Mouse (Mus musculus) cerebellum, adult 2 months (tissue): ENCODE measurements around the gene Zfp712.

Experiments
- CTCF ChIP-seq: fragments of 200-500 bp; IDR thresholded peaks from 2 replicates; pipeline ENCODE4 v1.5.1; 2011; ENCODE audit warnings: low read depth, mild to moderate bottlenecking, control low read depth, low read length, moderate library complexity, borderline replicate concordance; ENCODE audit not compliant: insufficient read depth
- POLR2A ChIP-seq: fragments of 200-500 bp; IDR thresholded peaks from 2 replicates; pipeline ENCODE4 v1.6.1; 2011; ENCODE audit warnings: low read length, control low read depth, borderline replicate concordance; ENCODE audit not compliant: insufficient read depth

DNA sequence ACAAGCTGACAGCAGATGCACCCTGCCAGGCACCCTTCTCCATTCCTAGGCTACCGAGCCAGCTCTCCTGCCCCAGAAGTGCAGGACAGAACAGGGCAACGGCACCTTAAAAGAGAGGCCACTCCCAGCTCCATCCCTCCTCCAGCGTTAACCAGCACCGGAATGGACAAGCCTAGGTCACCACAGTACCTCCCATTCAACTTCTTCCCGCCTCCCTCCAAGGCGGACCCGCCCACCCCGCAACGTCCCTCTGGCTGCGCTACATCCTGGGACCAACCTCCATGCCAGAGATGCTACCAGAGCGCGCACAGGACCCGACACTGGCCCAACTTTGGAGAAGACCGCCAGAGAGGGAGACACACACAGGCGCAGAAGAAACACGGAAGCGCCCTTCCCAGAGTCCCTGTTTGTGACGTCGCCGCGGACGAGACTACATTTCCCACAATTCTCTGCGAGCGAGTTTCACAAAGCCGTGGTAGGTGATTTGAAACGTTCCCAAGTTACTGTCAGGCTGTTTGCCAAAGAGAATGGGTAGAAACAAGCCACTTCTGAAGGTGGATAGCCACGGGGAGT, at the start of gene Zfp712:
- TF ChIP-seq CTCF = no peak
- peak; percentile 53; the same call in 1 of the 2 replicates for TF ChIP-seq POLR2A
